Mouse (Mus musculus) midbrain, embryonic 10.5 days (tissue): ENCODE results near the gene Fasl. TPM values are rescaled to one million over a fixed set of nuclear protein-coding genes. Genes with fewer than 3 reads are reported as not detected.

Experiments used
- DNase-seq: peaks from one replicate; pipeline ENCODE4 v3.0.0-alpha.2; 2017; ENCODE audit warnings: low spot score
- H3K27ac ChIP-seq: fragments of 300-500 bp; sonication (generic); replicated peaks from 2 replicates; pipeline ENCODE4 v1.5.1; 2016; ENCODE audit warnings: mild to moderate bottlenecking
- H3K27me3 ChIP-seq: fragments of 300-500 bp; sonication (generic); 2 replicates; pipeline ENCODE4 v1.6.1; 2016; ENCODE audit warnings: low read depth, mild to moderate bottlenecking; ENCODE audit not compliant: poor library complexity, severe bottlenecking
- H3K36me3 ChIP-seq: fragments of 300-500 bp; sonication (generic); 2 replicates; pipeline ENCODE4 v1.6.1; 2016; ENCODE audit warnings: mild to moderate bottlenecking, moderate library complexity
- H3K4me1 ChIP-seq: fragments of 300-500 bp; sonication (generic); 2 replicates; pipeline ENCODE4 v1.6.1; 2016
- H3K4me3 ChIP-seq: fragments of 300-500 bp; sonication (generic); 2 replicates; pipeline ENCODE4 v1.5.1; 2016; ENCODE audit warnings: mild to moderate bottlenecking, moderate library complexity
- H3K9me3 ChIP-seq: fragments of 300-500 bp; sonication (generic); replicated peaks from 2 replicates; pipeline ENCODE4 v1.6.1; 2016; ENCODE audit warnings: mild to moderate bottlenecking
- WGBS: fragments of 180-500 bp; shearing (Covaris S2); methylation state at CpG from one replicate; pipeline ENCODE4 v1.1.7; 2016; 5-methylcytosine and 5-hydroxymethylcytosine counted together
- polyA plus RNA-seq: library from polyadenylated mRNA; unstranded; fragments of >200 nt; fragmentation: Nextera tagmentation; extraction: Ambion mirVana; gene quantifications from 2 replicates; pipeline ENCODE4 v1.2.1, GENCODE M21; 2016

Fasl gene
- polyA plus RNA-seq, 1 experiment from 2014 or later = not detected

- Histone ChIP-seq H3K27ac (no peak overlapping the region), H3K27me3 (no peaks in the 10 kb centered on the region), H3K4me3 (no peak overlapping the region), H3K4me1 (0 out of 2 replicates have a peak, but pooled peaks cover 3% of the 10 kb centered on the region), H3K36me3 (no peaks in the 10 kb centered on the region), H3K9me3 (no peaks in the 10 kb centered on the region)
- 89% methylated on average over 6 of the region's 6 CpGs for WGBS
- DNase-seq = no peak
Measured at GRCm38 (mm10) chr1:161748685-161749084, 39.6 kb downstream of the Fasl start.

- Histone ChIP-seq H3K4me1 (0 out of 2 replicates have a peak, but pooled peaks cover 3% of the 10 kb centered on the region), H3K36me3 (no peaks in the 10 kb centered on the region), H3K9me3 (no peaks in the 10 kb centered on the region), H3K27me3 (no peaks in the 10 kb centered on the region), H3K27ac (no peak overlapping the region), H3K4me3 (no peak overlapping the region)
- 69% methylated on average over 8 of the region's 8 CpGs for WGBS
- peak; percentile 25 for DNase-seq
Measured at GRCm38 (mm10) chr1:161748138-161748537, 40.2 kb downstream of the Fasl start.

- 0 out of 2 replicates have a peak, but pooled peaks cover 3% of the 10 kb centered on the region for H3K4me1 ChIP-seq
- H3K4me3 ChIP-seq = no peak overlapping the region
- no peak overlapping the region for H3K27ac ChIP-seq
- no peak for DNase-seq
- 85% methylated on average over 25 of the region's 25 CpGs for WGBS
- no peaks in the 10 kb centered on the region for H3K9me3 ChIP-seq
- no peaks in the 10 kb centered on the region for H3K36me3 ChIP-seq
- no peaks in the 10 kb centered on the region for H3K27me3 ChIP-seq
Measured at GRCm38 (mm10) chr1:161746542-161747302, 41.6 kb downstream of the Fasl start.

GRCm38 (mm10) chr1:161744855-161745254 is 43.4 kb downstream of the Fasl start:
- Histone ChIP-seq H3K4me3 (no peak overlapping the region), H3K36me3 (no peaks in the 10 kb centered on the region), H3K4me1 (no peaks in the 10 kb centered on the region), H3K27me3 (no peaks in the 10 kb centered on the region), H3K9me3 (no peaks in the 10 kb centered on the region), H3K27ac (no peak overlapping the region)
- DNase-seq = no peak
- WGBS = 92% methylated on average over 4 of the region's 4 CpGs

- no peak for DNase-seq
- Histone ChIP-seq H3K27me3 (no peaks in the 10 kb centered on the region), H3K27ac (no peak overlapping the region), H3K36me3 (no peaks in the 10 kb centered on the region), H3K4me3 (no peak overlapping the region), H3K4me1 (no peaks in the 10 kb centered on the region), H3K9me3 (no peaks in the 10 kb centered on the region)
- 88% methylated on average over 4 of the region's 4 CpGs for WGBS
Measured at GRCm38 (mm10) chr1:161744209-161744608, 44.1 kb downstream of the Fasl start.

- Histone ChIP-seq H3K36me3 (no peaks in the 10 kb centered on the region), H3K4me1 (no peaks in the 10 kb centered on the region), H3K27ac (no peak overlapping the region), H3K4me3 (no peak overlapping the region), H3K27me3 (no peaks in the 10 kb centered on the region), H3K9me3 (no peaks in the 10 kb centered on the region)
- 90% methylated on average over 16 of the region's 16 CpGs for WGBS
- no peak for DNase-seq
Measured at GRCm38 (mm10) chr1:161742481-161743267, 45.6 kb downstream of the Fasl start.

GRCm38 (mm10) chr1:161736848-161737247 is 51.4 kb downstream of the Fasl start:
- Histone ChIP-seq H3K4me1 (no peaks in the 10 kb centered on the region), H3K36me3 (no peaks in the 10 kb centered on the region), H3K9me3 (no peaks in the 10 kb centered on the region), H3K27me3 (no peaks in the 10 kb centered on the region), H3K4me3 (no peak overlapping the region), H3K27ac (no peak overlapping the region)
- no peak for DNase-seq
- 16% methylated on average over 3 of the region's 3 CpGs for WGBS

GRCm38 (mm10) chr1:161736255-161736654 is 52.0 kb downstream of the Fasl start:
- Histone ChIP-seq H3K4me3 (no peak overlapping the region), H3K36me3 (no peaks in the 10 kb centered on the region), H3K9me3 (no peaks in the 10 kb centered on the region), H3K27ac (no peak overlapping the region), H3K4me1 (no peaks in the 10 kb centered on the region), H3K27me3 (no peaks in the 10 kb centered on the region)
- 95% methylated on average over 3 of the region's 3 CpGs for WGBS
- DNase-seq = no peak

- WGBS = 67% methylated on average over 11 of the region's 11 CpGs
- Histone ChIP-seq H3K4me1 (no peaks in the 10 kb centered on the region), H3K9me3 (no peaks in the 10 kb centered on the region), H3K27me3 (no peaks in the 10 kb centered on the region), H3K4me3 (no peak overlapping the region), H3K36me3 (no peaks in the 10 kb centered on the region), H3K27ac (no peak overlapping the region)
- DNase-seq = no peak
Measured at GRCm38 (mm10) chr1:161735465-161736046, 52.7 kb downstream of the Fasl start.

- Histone ChIP-seq H3K4me1 (no peaks in the 10 kb centered on the region), H3K9me3 (no peaks in the 10 kb centered on the region), H3K27me3 (no peaks in the 10 kb centered on the region), H3K36me3 (no peaks in the 10 kb centered on the region), H3K4me3 (no peak overlapping the region), H3K27ac (no peak overlapping the region)
- WGBS = 88% methylated on average over 14 of the region's 14 CpGs
- no peak for DNase-seq
Measured at GRCm38 (mm10) chr1:161734741-161735211, 53.5 kb downstream of the Fasl start.

- H3K36me3 ChIP-seq = no peaks in the 10 kb centered on the region
- H3K9me3 ChIP-seq = no peaks in the 10 kb centered on the region
- WGBS = 89% methylated on average over 11 of the region's 11 CpGs
- no peaks in the 10 kb centered on the region for H3K4me1 ChIP-seq
- H3K4me3 ChIP-seq = no peak overlapping the region
- H3K27ac ChIP-seq = no peak overlapping the region
- no peak for DNase-seq
- no peaks in the 10 kb centered on the region for H3K27me3 ChIP-seq
Measured at GRCm38 (mm10) chr1:161734314-161734713, 54.0 kb downstream of the Fasl start.
